ENCODE assay signal across 15 mouse cellular contexts in the genomic region with DNA sequence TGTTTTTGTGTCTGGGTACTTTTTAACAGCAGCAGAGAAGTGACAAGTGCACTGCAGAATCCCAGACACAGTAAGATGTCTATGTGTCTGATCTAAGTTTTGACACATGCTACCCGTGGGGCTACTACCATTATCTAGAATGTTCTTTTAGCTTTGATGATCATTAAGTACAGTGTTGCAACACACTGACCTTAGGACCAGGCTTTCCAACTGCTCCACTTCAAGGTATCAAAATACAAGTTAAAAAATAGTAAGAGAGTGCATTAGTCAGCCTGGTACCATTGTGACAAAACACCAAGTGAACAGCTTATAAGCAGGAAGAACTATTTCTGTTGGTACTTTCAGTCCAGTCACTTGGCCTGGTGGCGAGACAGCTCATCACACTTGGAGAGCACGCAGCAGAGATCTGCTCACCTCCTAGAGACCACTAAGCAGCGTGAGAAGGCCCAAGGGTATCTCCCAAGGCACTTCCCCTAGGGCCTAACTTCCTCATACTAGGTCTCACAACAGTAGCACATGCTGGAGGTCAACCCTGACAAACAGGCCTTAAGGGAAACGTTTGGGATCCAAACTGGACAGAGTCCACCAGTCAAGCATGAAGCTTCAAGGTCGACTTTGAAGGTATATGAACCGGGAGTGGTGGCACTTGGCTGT. TPM values are rescaled to one million over a fixed set of nuclear protein-coding genes. Genes with fewer than 3 reads are reported as not detected.
DNase-seq lines count a peak whose midpoint lies in the region; ATAC-seq lines count a peak whose summit lies in the region.
"Had no signal": no experiment of that assay in that cellular context is flagged by ENCODE, and none has a peak within 500 bp of the region (broad histone marks: within the 10 kb centered on the region; RNA-seq: fewer than 3 reads in every experiment).

No protein-coding gene starts in this region.

- peaks cover 12% of the 10 kb centered on the region; the same call in 1 of the 2 replicates for H3K4me1 ChIP-seq in liver, embryonic 13.5 days (replicated peaks)
- H3K4me1 ChIP-seq in midbrain, embryonic 15.5 days = no peaks in the 10 kb centered on the region
- H3K4me1 ChIP-seq: embryonic facial prominence, embryonic 13.5 days; hindbrain, embryonic 15.5 days had no signal

- no peak overlapping the region for H3K4me2 ChIP-seq in liver, embryonic 13.5 days
- no peak overlapping the region for H3K4me2 ChIP-seq in midbrain, embryonic 15.5 days
- H3K4me2 ChIP-seq: embryonic facial prominence, embryonic 13.5 days; hindbrain, embryonic 15.5 days; lung, embryonic 14.5 days had no signal

- H3K27me3 ChIP-seq in liver, embryonic 13.5 days = no peaks in the 10 kb centered on the region
- H3K27me3 ChIP-seq in midbrain, embryonic 15.5 days (replicated peaks) = no peaks in the 10 kb centered on the region
- H3K27me3 ChIP-seq: embryonic facial prominence, embryonic 13.5 days; hindbrain, embryonic 15.5 days had no signal

- H3K9me3 ChIP-seq in liver, embryonic 13.5 days (replicated peaks) = no peaks in the 10 kb centered on the region
- no peaks in the 10 kb centered on the region for H3K9me3 ChIP-seq in midbrain, embryonic 15.5 days
- H3K9me3 ChIP-seq: embryonic facial prominence, embryonic 13.5 days; hindbrain, embryonic 15.5 days had no signal

- WGBS in liver, embryonic 13.5 days (ENCODE audit: insufficient replicate concordance) = 44% methylated on average over 7 of the region's 7 CpGs
- 87% methylated on average over 7 of the region's 7 CpGs for WGBS in midbrain, embryonic 15.5 days

- no peak overlapping the region for H3K4me3 ChIP-seq in liver, embryonic 13.5 days (replicated peaks)
- H3K4me3 ChIP-seq in midbrain, embryonic 15.5 days = no peak overlapping the region
- H3K4me3 ChIP-seq: embryonic facial prominence, embryonic 13.5 days; hindbrain, embryonic 15.5 days; left cerebral cortex, adult 2 months had no signal

- H3K36me3 ChIP-seq in liver, embryonic 13.5 days = peaks cover 27% of the 10 kb centered on the region
- H3K36me3 ChIP-seq in midbrain, embryonic 15.5 days (replicated peaks) = peaks cover 18% of the 10 kb centered on the region

- peak; percentile 17 for DNase-seq in adrenal gland, postnatal 14 days
- no peak for DNase-seq in adrenal gland, postnatal 4 days (ENCODE audit: low spot score in 2 of 2)
- DNase-seq in liver, embryonic 13.5 days = no peak
- DNase-seq in liver = no peak
- no peak for DNase-seq in urinary bladder, postnatal 14 days (ENCODE audit: low spot score)
- DNase-seq: cerebellum, adult 9-10 months; lung, embryonic 14.5 days; midbrain, embryonic 14.5 days; right cerebral cortex, postnatal 14 days had no signal

- H3K9ac ChIP-seq in liver, embryonic 13.5 days = no peak overlapping the region
- H3K9ac ChIP-seq in midbrain, embryonic 15.5 days = no peak overlapping the region
- H3K9ac ChIP-seq: embryonic facial prominence, embryonic 13.5 days; hindbrain, embryonic 15.5 days; lung, embryonic 14.5 days had no signal

- 0 out of 2 replicates have a peak, but pooled peaks have one; percentile 24 for ATAC-seq in liver, embryonic 13.5 days (ENCODE audit: low read depth)
- peak; percentile 98 for ATAC-seq in granulocyte monocyte progenitor cell, adult 5-6 weeks (replicated peaks; ENCODE audit: poor library complexity, severe bottlenecking)
- peak; percentile 95 for ATAC-seq in megakaryocyte progenitor cell, adult 5-6 weeks (replicated peaks; ENCODE audit: poor library complexity)
- no peak for ATAC-seq in midbrain, embryonic 15.5 days (replicated peaks)

- no peak overlapping the region for H3K27ac ChIP-seq in liver, embryonic 13.5 days
- H3K27ac ChIP-seq in midbrain, embryonic 15.5 days = no peak overlapping the region
- H3K27ac ChIP-seq: embryonic facial prominence, embryonic 13.5 days; hindbrain, embryonic 15.5 days; left cerebral cortex, adult 2 months had no signal

RNA-seq across cellular contexts. Expression of gene St14, which starts 13.7 kb away (rescaled TPM):
- total RNA-seq in adrenal gland, postnatal 14 days (2021) = 0.70 and 1.8 TPM in 2 replicates
- total RNA-seq in adrenal gland, postnatal 4 days (2021) = 1 to 10 TPM in 1 of 2 experiments, under 1 TPM in 1; 0.62 to 6.8 TPM
- polyA plus RNA-seq in liver, embryonic 13.5 days (2015; fragmentation: Nextera tagmentation; extraction: Ambion mirVana) = 0.41 and 0.45 TPM in 2 replicates
- 6.2 and 7.1 TPM in 2 replicates for total RNA-seq in granulocyte monocyte progenitor cell, adult 5-6 weeks (2014; fragmentation: Nextera tagmentation)
- total RNA-seq in granulocyte monocyte progenitor cell, adult 5-6 weeks (2017) = 7.7 and 16.5 TPM in 2 replicates
- 3.0 and 3.2 TPM in 2 replicates for total RNA-seq in megakaryocyte progenitor cell, adult 5-6 weeks (2015)
- 8.0 and 15.9 TPM in 2 replicates for total RNA-seq in megakaryocyte progenitor cell, adult 5-6 weeks (2017)
- polyA plus RNA-seq in midbrain, embryonic 15.5 days (2015; fragmentation: Nextera tagmentation; extraction: Ambion mirVana) = 0.89 and 1.1 TPM in 2 replicates
